Mouse (Mus musculus) kidney, adult 2 months (tissue): ENCODE measurements around the gene Agmo. TPM values are rescaled to one million over a fixed set of nuclear protein-coding genes. Genes with fewer than 3 reads are reported as not detected.

Experiments
- DNase-seq: peaks from one replicate; pipeline ENCODE4 v3.0.0; 2021
- H3K27ac ChIP-seq: fragments of 200-500 bp; 2 replicates; pipeline ENCODE4 v1.5.1; 2012; ENCODE audit warnings: low read depth, low read length, control low read depth, inconsistent platforms; ENCODE audit not compliant: insufficient read depth
- H3K27me3 ChIP-seq: fragments of 200-500 bp; replicated peaks from 2 replicates; pipeline ENCODE4 v1.6.1; 2012; ENCODE audit warnings: mild to moderate bottlenecking, moderate library complexity, low read length, inconsistent platforms; ENCODE audit not compliant: control insufficient read depth, insufficient read depth
- H3K36me3 ChIP-seq: fragments of 200-500 bp; 2 replicates; pipeline ENCODE4 v1.6.1; 2012; ENCODE audit warnings: mild to moderate bottlenecking, moderate library complexity, low read length, inconsistent platforms; ENCODE audit not compliant: control insufficient read depth, insufficient read depth
- H3K4me1 ChIP-seq: fragments of 200-500 bp; 2 replicates; pipeline ENCODE4 v1.6.1; 2011; ENCODE audit warnings: low read length; ENCODE audit not compliant: control insufficient read depth, insufficient read depth
- H3K4me3 ChIP-seq: fragments of 200-500 bp; 2 replicates; pipeline ENCODE4 v1.5.1; 2011; ENCODE audit warnings: mild to moderate bottlenecking, low read depth, low read length, control low read depth; ENCODE audit not compliant: insufficient read depth
- CTCF ChIP-seq: fragments of 200-500 bp; conservative IDR thresholded peaks from 2 replicates; pipeline ENCODE4 v1.5.1; 2011; ENCODE audit warnings: low read depth, mild to moderate bottlenecking, control low read depth, low read length, moderate library complexity, mixed read lengths; ENCODE audit not compliant: insufficient read depth, insufficient read length
- POLR2A ChIP-seq: fragments of 200-500 bp; IDR thresholded peaks from one replicate; pipeline ENCODE4 v1.6.1; 2011; ENCODE audit warnings: low read depth, low read length, control low read depth
- WGBS: fragments of 180-500 bp; shearing (Covaris S2); methylation state at CpG from one replicate; pipeline ENCODE4 v1.1.7; 2018; 5-methylcytosine and 5-hydroxymethylcytosine counted together
- polyA plus RNA-seq: library from polyadenylated mRNA; depleted of rRNA; stranded (reverse); fragments of >200 nt; gene quantifications from 2 replicates; pipeline ENCODE4 v1.2.3, GENCODE M21; 2012

Agmo gene
- polyA plus RNA-seq, 1 experiment, result 5.6 TPM

GRCm38 (mm10) chr12:37426750-37427149 lies 185.3 kb downstream of the Agmo start:
- Histone ChIP-seq H3K4me3 (no peak overlapping the region), H3K27me3 (no peaks in the 10 kb centered on the region), H3K4me1 (no peaks in the 10 kb centered on the region), H3K27ac (no peak overlapping the region), H3K36me3 (no peaks in the 10 kb centered on the region)
- DNase-seq, result no peak
- TF ChIP-seq POLR2A, result no peak
- TF ChIP-seq CTCF, result no peak
- WGBS, result 43% methylated on average over 5 of the region's 5 CpGs

GRCm38 (mm10) chr12:37434466-37434865 lies 193.0 kb downstream of the Agmo start:
- Histone ChIP-seq H3K4me1 (no peaks in the 10 kb centered on the region), H3K4me3 (no peak overlapping the region), H3K27ac (no peak overlapping the region), H3K36me3 (no peaks in the 10 kb centered on the region), H3K27me3 (no peaks in the 10 kb centered on the region)
- WGBS, result 79% methylated on average over 1 of the region's 1 CpGs
- no peak for DNase-seq
- TF ChIP-seq CTCF (no peak), POLR2A (no peak)

- no peak for TF ChIP-seq CTCF
- no peak for TF ChIP-seq POLR2A
- no peak for DNase-seq
- Histone ChIP-seq H3K27ac (no peak overlapping the region), H3K4me3 (no peak overlapping the region), H3K27me3 (no peaks in the 10 kb centered on the region), H3K4me1 (no peaks in the 10 kb centered on the region), H3K36me3 (no peaks in the 10 kb centered on the region)
- WGBS, result 92% methylated on average over 3 of the region's 3 CpGs
Observed at GRCm38 (mm10) chr12:37442486-37443013, 201.1 kb downstream of the Agmo start.

- DNase-seq, result no peak
- Histone ChIP-seq H3K27me3 (no peaks in the 10 kb centered on the region), H3K4me3 (no peak overlapping the region), H3K36me3 (no peaks in the 10 kb centered on the region), H3K27ac (no peak overlapping the region), H3K4me1 (no peaks in the 10 kb centered on the region)
- TF ChIP-seq CTCF, result no peak
- no peak for TF ChIP-seq POLR2A
- WGBS, result 79% methylated on average over 9 of the region's 9 CpGs
Observed at GRCm38 (mm10) chr12:37445255-37445654, 203.8 kb downstream of the Agmo start.

- H3K27ac ChIP-seq, result no peak overlapping the region
- no peak for DNase-seq
- H3K36me3 ChIP-seq, result no peaks in the 10 kb centered on the region
Observed at GRCm38 (mm10) chr12:37449597-37449996, 208.2 kb downstream of the Agmo start.

GRCm38 (mm10) chr12:37450366-37451156 lies 209.1 kb downstream of the Agmo start:
- DNase-seq, result peak; percentile 46
- TF ChIP-seq POLR2A (no peak), CTCF (peak; percentile 37; the same call in 1 of the 2 replicates)
- Histone ChIP-seq H3K27ac (no peak overlapping the region), H3K27me3 (no peaks in the 10 kb centered on the region), H3K4me1 (no peaks in the 10 kb centered on the region), H3K4me3 (no peak overlapping the region), H3K36me3 (no peaks in the 10 kb centered on the region)
- WGBS, result 11% methylated on average over 6 of the region's 6 CpGs

More at GRCm38 (mm10) chr12:37449597-37449996, 208.2 kb downstream of the Agmo start:
- no peak overlapping the region for H3K4me3 ChIP-seq
- WGBS, result 40% methylated on average over 2 of the region's 2 CpGs
- no peaks in the 10 kb centered on the region for H3K4me1 ChIP-seq
- TF ChIP-seq POLR2A, result no peak
- no peak for TF ChIP-seq CTCF
- no peaks in the 10 kb centered on the region for H3K27me3 ChIP-seq

GRCm38 (mm10) chr12:37471631-37472030 lies 230.2 kb downstream of the Agmo start:
- DNase-seq, result no peak
- H3K27me3 ChIP-seq, result no peaks in the 10 kb centered on the region
- TF ChIP-seq POLR2A (no peak), CTCF (no peak)
- 83% methylated on average over 5 of the region's 5 CpGs for whole genome bisulfite sequencing
- no peak overlapping the region for H3K4me3 ChIP-seq
- H3K4me1 ChIP-seq, result no peaks in the 10 kb centered on the region
- H3K27ac ChIP-seq, result no peak overlapping the region
- H3K36me3 ChIP-seq, result no peaks in the 10 kb centered on the region
